19 mouse cellular contexts compared by ENCODE assay signal in genomic region chr16:93609796-93610195, GRCm38 (mm10). TPM values are rescaled to one million over a fixed set of nuclear protein-coding genes. Genes with fewer than 3 reads are reported as not detected.
"Had no signal": no experiment of that assay in that cellular context is flagged by ENCODE, and none has a peak within 500 bp of the region (broad histone marks: within the 10 kb centered on the region; RNA-seq: fewer than 3 reads in every experiment).

No protein-coding gene starts in this region.

- H3K27ac ChIP-seq: left cerebral cortex, adult 2 months; limb, embryonic 10.5 days; liver, embryonic 13.5 days; lung, embryonic 15.5 days; macrophage; midbrain, embryonic 15.5 days; neural tube, embryonic 12.5 days; stomach, embryonic 15.5 days had no signal

- H3K27me3 ChIP-seq: lung, embryonic 15.5 days; midbrain, embryonic 15.5 days; neural tube, embryonic 12.5 days; stomach, embryonic 15.5 days had no signal

- H3K9ac ChIP-seq: liver, embryonic 13.5 days; liver, postnatal 0 days; lung, embryonic 15.5 days; midbrain, embryonic 15.5 days; neural tube, embryonic 12.5 days; stomach, embryonic 15.5 days had no signal

- ATAC-seq: midbrain, embryonic 15.5 days had no signal

- H3K4me2 ChIP-seq: liver, embryonic 13.5 days; midbrain, embryonic 11.5 days had no signal

- H3K9me3 ChIP-seq: limb, embryonic 10.5 days; liver, embryonic 13.5 days; lung, embryonic 15.5 days; midbrain, embryonic 15.5 days; neural tube, embryonic 12.5 days; stomach, embryonic 15.5 days had no signal

- H3K4me3 ChIP-seq: left cerebral cortex, adult 2 months; limb, embryonic 10.5 days; liver, embryonic 13.5 days; lung, embryonic 15.5 days; megakaryocyte, embryonic 14.5 days; midbrain, embryonic 15.5 days; neural tube, embryonic 12.5 days; stomach, embryonic 15.5 days had no signal

- DNase-seq: kidney, adult 8-10 months; liver, embryonic 13.5 days; liver, postnatal 0 days; lung, postnatal 14 days; right cerebral cortex, postnatal 14 days; thymus, postnatal 4 days had no signal

RNA-seq across cellular contexts. Expression of gene Gm5678, which starts 18.1 kb away (rescaled TPM):
- polyA plus RNA-seq: kidney, embryonic 16.5 days; large intestine, adult 2 months; limb, embryonic 10.5 days; limb, embryonic 14.5 days; liver, embryonic 13.5 days; liver, postnatal 0 days; lung, embryonic 15.5 days; macrophage; midbrain, embryonic 11.5 days; midbrain, embryonic 15.5 days; neural tube, embryonic 12.5 days; spleen, adult 2 months had no signal
